Mouse (Mus musculus): ENCODE data around the gene Zfp619. TPM values are rescaled to one million over a fixed set of nuclear protein-coding genes. Genes with fewer than 3 reads are reported as not detected.
"Not testable (repeated sequence)": the region's sequence is repeated elsewhere in the genome, so short reads cannot be mapped to it uniquely, and the experiment has no call there.

Gene Zfp619
- polyA plus RNA-seq, 1 experiment: 2.7 TPM

DNA sequence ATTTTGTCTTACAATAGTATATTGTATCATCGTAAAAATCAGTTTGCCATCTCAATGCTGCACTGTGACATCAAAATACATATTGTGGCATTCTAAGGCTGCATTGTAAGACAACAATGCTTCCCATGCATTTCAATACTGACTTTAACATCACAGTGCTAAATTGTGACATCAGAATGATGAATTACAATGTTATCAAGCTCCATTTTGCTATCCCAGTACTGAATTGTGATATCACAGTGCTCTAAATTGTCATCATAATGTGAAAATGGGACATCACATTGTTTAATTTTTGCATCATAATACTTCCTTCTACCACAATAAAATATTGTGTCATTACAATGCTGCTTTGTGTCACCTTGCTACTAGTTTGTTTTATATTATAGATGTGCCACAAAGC is 70.5 kb downstream of the Zfp619 start:
- Histone ChIP-seq H3K27ac (ENCODE audit: insufficient read depth, low read length) (no peak overlapping the region), H3K4me1 (ENCODE audit: control insufficient read depth, insufficient read depth, low read length) (no peaks in the 10 kb centered on the region), H3K4me3 (ENCODE audit: insufficient read depth, low read length) (no peak overlapping the region)
- TF ChIP-seq POLR2A (IDR thresholded peaks at IDR 0.05; ENCODE audit: low read depth, low read length): no peak
- no peak for TF ChIP-seq CTCF (IDR thresholded peaks at IDR 0.05; ENCODE audit: borderline replicate concordance, insufficient read depth, low read length)

DNA sequence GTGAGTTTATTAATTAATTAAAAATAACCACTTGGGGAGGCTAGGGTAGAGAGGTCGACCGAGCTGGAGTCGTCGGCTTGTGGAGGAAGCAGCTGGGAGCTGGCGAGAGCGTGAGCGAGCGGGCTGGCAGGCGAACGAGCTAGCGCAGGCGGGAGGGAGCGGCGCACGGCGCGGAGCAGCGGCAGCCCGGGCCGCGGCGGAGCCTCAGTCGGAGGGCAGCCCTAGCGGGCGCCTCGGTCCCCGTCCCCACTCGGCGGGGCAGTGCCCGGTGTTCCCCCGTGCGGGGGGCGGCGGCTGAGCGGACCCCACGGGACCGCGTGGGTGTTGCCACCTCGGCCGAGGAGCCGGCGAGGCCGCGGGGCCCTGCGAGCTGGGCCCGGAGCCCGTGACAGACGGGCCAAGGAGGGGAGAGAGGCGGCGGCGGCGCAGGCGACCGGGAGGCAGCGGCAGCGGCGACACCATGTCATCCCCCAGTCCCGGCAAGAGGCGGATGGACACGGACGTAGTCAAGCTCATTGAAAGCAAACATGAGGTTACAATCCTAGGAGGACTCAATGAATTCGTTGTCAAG is 71.0 kb downstream of the Zfp619 start:
- H3K4me1 ChIP-seq (ENCODE audit: control insufficient read depth, insufficient read depth, low read length): not testable (repeated sequence)

DNA sequence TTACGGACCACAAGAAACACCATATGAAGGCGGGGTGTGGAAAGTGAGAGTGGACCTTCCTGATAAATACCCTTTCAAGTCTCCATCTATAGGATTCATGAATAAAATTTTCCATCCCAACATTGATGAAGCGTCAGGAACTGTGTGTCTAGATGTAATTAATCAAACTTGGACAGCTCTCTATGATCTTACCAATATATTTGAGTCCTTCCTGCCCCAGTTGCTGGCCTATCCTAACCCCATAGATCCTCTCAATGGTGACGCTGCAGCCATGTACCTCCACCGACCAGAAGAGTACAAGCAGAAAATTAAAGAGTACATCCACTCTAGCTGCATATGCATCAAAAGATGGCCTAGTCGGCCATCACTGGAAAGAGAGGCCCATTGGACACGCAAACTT is 71.5 kb downstream of the Zfp619 start:
- H3K4me1 ChIP-seq (ENCODE audit: control insufficient read depth, insufficient read depth, low read length); H3K27ac ChIP-seq (ENCODE audit: insufficient read depth, low read length): not testable (repeated sequence)
- peak overlapping the region; percentile 27 for H3K4me3 ChIP-seq (ENCODE audit: insufficient read depth, low read length)

More for the DNA sequence above, 71.0 kb downstream of the Zfp619 start:
- peak overlapping the region; percentile 27 for H3K4me3 ChIP-seq (ENCODE audit: insufficient read depth, low read length)
- not testable (repeated sequence) for H3K27ac ChIP-seq (ENCODE audit: insufficient read depth, low read length)

Other genes starting within 250 kb of the Zfp619 start
- gene Gm5114, start 104.6 kb upstream of the Zfp619 start, polyA plus RNA-seq (2011; ENCODE audit: insufficient read length, low read depth, missing spikeins): not detected in 2 replicates

Data from embryonic fibroblast, embryonic 13.5 days (primary cell).